Mouse (Mus musculus) layer of hippocampus, adult 8-10 months (tissue): ENCODE data around the gene Tspan32. TPM values are rescaled to one million over a fixed set of nuclear protein-coding genes. Genes with fewer than 3 reads are reported as not detected.

Source experiments
- DNase-seq, 2 experiments: peaks; one replicate each; pipeline ENCODE4 v3.0.0; 2022; ENCODE audit warnings: low spot score in 2 of 2
- total RNA-seq, 4 experiments: library from RNA; stranded (reverse); gene quantifications; 2 replicates each; pipeline ENCODE4 v1.2.4; 2022

The Tspan32 gene
- under 1 TPM in 2 of 4 experiments, not detected in 2; 0.70 to 0.75 TPM for total RNA-seq

DNA sequence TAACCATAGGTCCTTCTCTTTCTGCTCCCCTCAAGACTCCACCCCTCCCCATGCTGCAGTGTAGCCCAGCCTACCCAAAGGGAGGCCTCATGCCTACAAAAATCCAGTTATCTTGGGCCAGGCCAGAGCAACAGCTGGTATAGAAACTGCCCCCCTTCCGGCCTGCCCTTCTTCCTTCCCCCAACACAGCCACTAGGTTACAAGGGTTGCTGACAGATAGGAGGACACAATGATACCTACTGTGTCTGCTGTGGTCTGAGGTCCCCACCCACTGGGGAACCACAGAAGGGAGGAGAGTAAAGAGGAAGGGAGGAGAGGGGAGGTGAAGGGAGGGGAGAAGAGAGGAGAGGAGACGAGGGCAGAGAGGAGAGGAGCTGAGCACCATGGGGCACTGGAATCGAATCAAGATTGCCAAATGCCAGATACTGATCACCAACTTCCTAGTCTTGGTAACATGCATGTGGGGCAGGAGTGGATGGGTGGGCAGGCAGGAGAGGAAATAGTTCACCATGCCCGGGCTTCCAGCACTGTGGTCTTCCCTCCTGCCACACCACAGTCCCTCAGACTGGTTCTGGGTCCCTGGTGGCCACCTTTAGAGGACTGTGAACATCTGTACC lies at the start of gene Tspan32:
Gene Tspan32, plus strand, starts transcription at position 320 of the 617 bp plus-strand sequence.
- no peak for DNase-seq

DNA sequence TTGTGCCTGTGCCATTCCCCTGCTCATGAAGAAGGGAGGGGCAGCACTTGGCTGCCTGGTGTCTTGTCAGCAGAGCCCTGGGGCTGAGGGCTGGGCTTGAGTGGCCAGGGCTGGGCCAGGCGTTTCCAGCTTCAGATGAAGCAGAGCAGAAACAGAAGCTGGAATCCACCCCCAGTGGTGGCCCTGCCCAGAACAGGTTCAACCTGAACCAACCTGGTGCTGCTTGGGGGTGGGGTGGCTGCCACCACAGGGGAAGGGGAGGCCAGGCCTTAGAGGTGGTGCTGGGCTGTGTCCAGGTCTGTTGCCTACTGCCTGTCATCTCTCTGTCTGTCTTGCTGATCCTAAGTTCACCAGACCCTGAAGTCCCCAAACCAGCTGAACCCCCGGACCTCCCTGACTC lies 48.8 kb upstream of the Tspan32 start:
- DNase-seq = no peak

DNA sequence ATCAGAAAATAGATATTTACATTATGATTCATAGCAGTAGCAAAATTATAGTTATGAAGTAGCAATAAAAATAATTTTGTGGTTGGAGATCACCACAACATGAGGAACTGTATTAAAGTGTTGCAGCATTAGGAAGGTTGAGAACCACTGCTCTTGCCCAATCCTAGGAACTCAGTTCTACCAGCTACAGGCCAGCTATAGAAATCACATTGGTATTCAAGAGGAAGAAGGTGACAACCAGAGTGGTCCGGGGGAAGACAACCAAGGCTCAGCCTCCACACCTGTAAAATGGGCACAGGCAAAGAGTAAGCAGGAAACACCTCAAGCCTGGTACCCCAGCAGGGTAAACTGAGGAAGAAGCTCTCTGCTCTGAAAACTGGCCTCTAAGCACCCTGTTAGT lies 46.0 kb upstream of the Tspan32 start:
- no peak for DNase-seq

DNA sequence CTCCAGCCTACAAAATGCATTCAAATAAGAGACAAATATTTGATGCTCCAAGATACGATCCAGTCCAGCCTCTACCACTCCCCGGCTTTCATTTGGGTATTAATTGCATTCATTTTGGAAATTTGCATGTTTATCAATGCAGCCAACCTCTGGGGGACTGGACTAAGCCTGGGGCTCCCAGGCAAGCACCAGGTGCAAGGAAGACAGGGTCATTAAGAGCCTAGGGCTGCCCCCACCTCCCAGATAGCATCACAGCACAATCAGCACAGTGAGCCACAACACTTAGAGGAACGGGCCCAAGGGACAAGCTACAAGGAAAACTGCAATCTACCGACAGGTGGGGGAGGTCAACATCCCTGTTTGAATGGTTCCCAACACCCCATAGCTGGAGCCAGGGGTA lies 45.1 kb upstream of the Tspan32 start:
- no peak for DNase-seq

DNA sequence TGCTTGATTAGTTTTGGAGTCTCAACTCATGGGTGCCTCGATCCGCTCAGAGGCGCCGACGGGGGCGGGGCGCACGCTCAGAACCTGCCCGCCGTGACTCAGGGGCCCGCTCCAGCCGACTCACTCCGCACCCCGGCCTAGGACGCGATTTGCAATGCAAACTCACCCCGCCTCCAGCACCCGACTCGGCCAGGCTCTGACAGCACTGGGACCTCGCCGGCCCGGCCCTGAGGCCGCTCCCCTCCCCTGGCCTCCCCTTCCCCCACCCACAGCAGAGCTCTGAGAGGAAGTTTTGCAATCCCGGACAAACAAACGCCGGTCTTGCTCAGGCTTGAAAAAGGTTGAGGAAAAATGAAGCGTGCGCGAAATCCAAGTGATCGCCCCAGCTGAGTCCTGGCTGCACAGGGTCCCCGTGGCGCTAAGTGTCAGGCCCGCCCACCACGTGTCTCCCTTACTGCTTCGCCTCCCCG lies 37.4 kb upstream of the Tspan32 start:
- DNase-seq = no peak

DNA sequence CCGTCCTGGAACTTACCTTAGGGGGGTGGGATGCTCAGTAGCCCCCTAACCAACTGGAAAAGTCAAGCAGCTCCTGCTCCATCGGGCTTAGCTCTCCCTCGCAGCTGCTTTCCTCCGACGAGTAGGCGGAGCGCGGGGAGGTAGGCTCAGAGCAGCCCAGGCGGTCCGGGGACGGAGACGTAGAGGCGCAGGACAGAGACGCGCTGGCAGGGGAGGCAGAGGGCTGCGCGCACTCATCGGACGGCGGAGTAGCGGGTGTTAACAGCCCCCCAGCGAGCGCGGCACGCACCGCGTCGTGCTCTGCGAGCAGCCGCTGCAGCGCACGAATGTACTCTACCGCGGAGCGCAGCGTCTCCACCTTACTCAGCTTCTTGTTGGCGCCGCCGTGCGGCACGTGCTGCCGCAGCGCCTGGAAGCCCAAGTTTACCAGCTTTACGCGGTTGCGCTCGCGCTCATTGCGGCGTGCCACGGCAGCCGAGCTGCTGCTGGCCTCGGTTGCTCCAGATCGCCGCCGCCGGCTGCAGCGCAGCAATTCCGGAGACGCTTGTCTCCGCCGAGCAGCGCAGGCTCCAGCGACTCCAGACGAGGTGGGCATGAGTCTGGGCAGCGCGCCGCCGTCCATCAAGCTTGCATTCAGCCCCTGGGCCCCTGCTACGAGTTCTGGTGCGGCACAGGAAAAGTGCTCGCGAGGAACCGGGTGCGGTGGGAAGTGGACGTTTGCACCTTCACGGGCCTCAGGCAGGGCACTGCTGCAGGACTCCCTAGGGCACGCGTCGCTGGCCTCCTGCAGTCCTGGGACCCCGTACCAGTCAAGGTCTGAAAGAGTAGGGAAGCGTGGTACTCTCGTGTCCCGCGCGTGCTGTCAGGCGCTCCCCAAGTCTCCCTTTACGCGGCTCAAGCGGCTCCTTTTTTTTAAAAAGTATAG lies 36.7 kb upstream of the Tspan32 start:
- peak; percentile 10 to 57 for DNase-seq

DNA sequence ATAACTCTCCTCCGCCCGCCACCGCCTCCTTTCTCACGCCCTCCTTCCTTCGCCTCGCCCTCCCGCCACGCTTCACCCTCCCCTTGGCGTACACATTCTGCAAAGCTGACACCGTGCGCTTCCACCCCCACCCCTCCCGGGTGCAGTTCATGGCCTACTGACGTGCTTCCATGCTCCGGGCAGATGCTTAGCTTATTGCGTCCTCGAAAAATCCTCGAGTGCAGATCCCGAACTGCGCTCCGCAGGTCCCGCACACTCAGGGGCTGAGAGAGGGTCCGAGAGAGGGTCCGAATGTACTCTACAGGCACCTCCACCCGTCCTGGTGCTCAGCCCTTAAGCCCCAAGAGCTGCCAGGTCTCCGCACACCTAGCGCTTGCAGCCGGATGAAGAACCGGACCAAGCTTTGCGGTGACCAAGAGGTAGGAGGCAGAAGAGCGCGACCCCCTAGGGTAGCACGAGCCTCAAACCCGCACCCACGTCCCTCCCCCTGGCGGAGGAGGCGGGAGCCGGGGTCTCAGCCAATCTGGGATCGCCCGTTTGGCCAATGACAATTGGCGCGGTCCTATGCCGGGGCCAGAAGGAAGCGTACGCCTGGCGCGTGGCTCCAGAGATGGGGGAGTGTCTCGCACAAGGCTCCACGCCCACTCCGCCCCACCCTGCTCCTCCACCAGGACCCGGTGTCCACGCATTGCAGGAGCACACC lies 35.9 kb upstream of the Tspan32 start, which contains the start of gene Ascl2:
Gene Ascl2, minus strand, starts transcription at position 456 of the 703 bp plus-strand sequence.
- no peak for DNase-seq

DNA sequence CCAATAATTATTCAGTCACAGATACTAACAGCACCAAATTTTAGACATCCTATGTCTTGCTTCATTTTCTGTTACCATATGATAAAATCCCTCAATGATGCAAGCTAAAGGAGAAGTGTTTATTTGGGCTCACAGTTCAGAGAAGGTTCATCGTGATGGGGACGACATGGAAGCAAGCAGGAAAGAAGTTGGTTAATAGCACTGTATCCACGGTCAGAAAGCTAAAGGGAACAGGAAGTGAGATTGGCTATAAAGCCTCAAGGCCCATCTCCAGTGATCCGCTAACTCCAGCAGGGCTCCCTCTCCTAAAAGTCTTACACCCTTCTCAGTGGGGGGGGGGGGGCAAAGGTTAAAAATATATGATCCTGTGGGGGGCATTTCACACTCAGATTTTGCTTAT lies 22.9 kb upstream of the Tspan32 start:
- DNase-seq = no peak

DNA sequence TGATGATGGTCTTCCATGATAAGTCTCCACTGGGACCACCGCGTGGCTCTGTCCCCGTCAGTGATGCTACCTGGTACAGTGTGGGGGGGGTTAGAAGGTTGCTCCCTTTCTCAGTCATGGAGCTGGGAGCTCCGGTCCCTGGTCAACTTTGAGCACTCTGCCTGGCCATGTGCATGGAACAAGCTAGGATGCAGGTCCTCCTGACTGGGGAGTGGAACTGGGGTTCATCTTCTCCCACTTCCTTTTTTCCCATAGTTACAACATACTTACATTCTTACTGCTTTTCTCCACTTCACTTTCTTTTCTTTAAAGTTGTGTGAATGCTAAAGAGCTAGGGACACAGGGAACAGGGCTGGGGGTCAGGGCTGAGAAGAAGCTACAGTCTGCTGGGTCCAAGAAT lies 19.7 kb upstream of the Tspan32 start:
- no peak for DNase-seq

DNA sequence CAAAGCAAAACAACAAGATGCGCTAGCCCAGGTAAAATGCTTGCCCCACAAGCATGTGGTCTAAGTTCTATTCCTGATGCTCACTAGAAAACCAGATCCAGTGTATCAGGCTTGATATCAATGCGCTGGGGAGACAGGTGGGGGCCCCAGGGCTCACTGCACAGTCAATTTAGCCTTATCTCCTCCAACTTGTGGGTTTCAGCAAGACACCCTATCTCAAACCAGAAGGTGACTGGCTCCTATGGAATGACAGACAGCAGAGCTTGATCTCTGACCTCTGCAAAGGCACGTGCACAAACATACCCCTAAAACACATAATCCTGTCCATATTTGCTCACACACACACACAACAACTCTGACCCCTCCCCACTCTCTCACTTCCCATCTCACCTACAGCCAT lies 17.1 kb upstream of the Tspan32 start:
- DNase-seq = no peak

DNA sequence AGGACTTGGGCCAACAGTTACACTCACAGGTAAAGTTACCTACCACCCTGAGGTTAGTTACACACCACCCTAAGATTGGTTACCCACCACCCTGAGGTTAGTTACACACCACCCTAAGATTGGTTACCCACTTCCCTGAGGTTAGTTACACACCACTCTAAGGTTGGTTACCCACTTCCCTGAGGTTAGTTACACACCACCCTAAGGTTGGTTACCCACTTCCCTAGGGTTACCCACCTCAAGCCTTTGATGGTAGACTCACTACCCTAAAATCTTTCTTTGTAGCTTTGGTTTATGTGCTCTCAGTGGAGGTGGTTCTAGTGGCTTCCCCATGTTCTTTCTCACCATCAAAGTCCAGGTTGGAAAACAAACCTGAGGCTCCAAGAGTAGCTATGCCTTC lies 9.8 kb upstream of the Tspan32 start:
- DNase-seq = no peak

DNA sequence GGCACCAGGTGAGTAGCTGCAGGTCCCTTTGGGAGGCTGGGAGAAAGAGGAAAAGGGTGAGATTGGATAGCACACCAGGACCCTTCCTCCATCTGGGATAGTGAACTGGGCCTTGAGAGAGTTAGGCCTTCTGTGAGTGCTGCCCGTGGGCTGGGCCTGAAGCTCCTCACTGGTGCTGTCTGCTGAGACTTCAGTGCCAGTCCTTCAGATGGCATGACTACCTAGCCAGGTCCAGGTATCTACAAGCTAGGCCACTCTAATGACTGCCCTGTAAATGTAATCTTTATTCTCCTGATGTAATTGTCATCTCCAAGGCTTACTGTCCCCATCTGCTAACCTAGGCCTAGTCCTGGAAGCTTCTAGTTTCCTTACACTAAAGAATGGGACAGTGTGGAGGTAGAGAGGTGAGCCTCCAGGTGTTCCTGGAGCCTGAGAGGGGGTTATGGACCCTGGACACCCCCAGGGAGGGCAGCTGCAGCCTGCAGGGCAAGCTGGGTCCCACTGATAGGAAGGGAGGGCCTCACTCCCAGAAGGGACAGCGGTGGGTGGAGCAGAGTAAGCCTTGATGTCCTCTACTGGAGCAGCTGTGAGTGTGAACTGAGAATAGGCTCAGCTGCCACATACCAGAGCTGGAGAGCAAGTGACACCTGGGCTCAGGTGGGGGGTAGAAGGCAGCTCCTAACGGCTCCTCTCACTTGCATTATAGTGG lies 9.1 kb upstream of the Tspan32 start:
- no peak for DNase-seq

DNA sequence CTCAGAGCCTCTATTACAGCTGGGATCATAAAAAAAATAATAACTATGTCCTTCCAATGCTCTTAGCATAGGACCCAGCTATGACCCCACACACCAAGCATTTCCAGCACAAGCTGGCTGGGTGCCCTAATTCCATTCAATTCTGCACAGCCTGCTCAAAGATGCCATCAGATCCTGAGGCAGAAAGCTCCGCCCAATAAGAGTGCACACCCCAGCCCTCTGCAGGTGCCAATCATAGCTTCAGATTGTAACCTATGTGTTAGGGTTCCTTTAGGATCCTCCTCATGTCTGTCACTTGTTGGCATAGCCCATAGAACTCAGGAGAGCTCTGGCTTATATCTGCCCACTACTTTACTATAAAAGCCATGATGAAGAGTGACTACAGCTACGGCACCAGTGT lies 7.8 kb upstream of the Tspan32 start:
- no peak for DNase-seq

DNA sequence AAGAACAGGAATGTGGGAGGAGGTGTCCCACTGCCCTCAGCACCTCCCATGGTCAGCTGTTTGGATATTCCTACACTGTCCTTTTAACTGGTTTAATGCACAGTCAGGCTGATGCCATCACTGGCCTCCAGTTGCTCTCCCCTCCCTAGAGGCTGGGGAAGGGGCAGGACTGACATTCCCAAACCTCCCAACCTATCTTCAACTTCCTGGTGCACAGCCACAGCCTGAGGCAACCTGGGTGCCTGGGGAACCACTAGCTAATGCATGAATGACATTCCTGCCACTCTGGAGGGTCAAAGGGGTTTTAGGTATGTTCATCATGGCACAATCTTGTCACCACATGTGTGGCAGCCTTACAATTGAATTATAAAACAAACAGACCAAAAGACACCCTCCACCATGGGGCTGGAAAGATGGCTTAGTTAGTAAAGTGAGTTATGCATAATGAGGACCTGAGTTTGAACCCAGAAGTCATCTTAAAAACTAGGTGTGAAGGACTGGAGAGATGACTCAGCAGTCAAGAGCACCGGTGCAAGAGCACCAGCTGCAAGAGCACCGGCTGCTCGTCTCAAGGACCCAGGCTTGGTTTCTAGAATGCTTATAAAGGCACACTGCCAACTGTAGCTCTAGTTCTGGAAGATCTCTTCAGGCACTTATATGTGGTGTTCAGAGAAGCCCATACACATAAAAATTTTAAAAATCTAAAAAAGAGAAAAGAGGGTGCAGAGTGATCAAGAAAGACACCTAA lies 7.3 kb upstream of the Tspan32 start:
- no peak for DNase-seq

DNA sequence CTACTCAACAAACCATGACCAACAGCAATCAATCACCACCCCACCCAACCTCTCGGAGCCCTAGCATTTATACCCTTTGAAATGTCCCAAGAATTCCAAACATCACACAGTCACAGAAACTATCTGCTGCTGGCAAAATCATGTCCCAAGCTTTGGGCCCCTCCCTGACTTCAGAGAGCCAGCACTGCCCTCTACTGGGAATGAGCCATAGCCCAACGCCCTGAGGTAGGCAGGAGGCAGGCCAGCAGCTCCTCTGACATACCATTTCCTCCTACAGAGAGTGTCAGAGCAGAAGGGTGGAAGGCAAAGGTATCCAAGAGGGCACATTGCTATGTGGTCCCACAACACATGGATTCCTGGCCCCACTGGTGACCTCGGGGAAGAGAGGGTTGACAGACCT lies 2.2 kb upstream of the Tspan32 start:
- no peak for DNase-seq

DNA sequence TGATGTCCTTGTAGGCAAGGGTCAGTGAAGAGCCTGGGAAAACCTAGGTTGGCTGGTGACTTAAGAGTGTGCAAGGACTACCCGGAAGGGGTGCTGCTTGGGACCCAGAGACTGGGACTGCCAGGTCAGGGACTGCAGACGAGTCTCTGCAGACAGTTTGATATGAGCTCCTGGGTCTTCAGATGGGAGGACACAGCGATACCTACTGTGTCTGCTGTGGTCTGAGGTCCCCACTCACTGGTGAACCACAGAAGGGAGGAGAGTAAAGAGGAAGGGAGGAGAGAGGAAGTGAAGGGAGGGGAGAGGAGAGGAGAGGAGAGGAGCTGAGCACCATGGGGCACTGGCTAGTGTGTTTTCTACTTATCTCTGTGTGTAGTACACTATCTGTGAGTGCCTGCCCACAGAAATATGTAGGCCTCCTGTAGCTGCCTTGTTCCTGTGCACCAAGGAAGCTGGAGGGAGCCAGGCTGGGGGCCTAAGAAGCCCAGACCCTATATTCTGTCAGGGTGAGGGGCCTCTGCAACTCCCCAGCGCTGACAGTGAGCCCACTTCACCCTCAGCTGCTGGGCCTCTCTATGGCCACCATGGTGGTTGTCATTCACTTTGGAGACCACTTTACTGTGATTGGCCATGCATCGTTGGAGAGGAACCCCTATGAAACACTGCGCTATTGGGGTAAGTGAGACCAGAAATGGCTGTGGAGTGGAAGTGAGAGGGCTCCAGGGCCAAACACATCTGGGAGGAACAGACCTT lies 674 bp downstream of the Tspan32 start:
- no peak for DNase-seq

DNA sequence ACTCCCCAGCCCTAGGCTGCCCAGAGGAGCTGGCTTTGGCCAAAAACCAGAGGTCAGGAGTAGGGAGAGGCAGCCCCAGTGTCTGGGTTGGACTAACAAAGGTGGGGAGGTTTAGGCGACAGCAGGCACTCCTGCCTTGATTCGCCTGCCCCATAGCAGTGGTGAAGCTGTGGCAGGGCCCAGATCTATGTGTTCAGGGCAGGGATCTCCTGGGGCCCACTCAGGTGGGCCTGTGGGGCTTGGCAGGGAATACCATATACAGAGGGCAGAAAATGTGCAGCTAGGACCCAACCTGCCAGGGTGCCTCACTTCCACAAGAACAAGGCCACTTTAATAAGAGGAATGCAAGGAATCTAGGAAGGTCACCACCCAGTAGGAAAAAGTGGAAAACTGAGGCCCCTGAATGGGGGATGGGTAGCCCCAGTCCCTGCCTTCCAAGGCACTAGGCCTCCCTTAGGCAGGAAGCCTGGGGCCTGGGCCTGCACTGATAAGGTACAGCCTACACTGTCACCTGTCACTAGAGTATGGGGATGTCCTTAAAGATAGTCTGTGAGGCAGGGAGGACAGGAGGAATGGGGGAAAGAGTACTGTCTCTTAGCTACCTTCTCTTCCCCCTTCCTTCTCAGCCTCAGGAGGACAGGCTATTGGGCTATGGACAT lies 1.4 kb downstream of the Tspan32 start:
- no peak for DNase-seq

DNA sequence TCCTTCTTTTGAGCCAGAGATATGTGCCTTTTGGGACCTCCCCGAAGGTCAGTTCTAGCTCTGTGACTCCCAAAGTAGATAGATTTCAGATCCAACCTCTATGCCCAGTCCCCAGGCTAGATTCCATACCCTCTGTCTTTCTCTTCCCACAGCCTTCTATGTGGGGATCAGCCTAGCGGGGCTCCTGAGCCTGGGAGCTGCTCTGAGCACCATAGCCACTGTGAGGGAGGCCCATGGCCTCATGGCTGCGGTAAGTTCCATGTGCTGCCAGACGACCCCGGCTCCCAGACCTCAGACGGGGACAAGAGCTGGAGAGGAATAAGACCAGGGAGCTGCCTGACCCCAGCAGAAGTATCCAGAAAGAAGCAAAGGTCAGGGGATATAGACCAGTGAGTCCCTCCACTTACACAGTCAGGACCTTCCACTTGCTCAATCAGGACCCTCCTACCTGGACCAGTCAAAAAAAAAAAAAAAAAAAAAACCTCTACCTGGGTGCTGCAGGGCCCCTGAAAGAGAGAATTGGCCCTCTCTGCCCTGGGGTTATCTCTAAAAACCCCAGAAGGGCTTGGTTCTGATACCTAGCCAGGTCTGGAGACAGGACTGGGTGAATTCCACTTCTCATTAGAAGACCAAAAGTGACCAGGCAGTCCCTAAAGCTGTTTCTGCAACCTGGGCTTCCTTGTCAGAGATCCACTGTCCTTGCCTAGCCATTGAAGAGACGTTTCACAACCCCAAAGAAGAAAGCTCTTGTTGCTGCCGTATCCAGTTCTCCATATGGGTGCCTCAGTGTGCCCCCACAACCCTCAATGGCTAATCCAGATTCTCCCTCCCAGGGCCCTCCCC lies 2.1 kb downstream of the Tspan32 start:
- no peak for DNase-seq
